Mouse (Mus musculus): ENCODE measurements around the gene Wdr43. TPM values are rescaled to one million over a fixed set of nuclear protein-coding genes. Genes with fewer than 3 reads are reported as not detected.
A peak's percentile ranks its signal among the peaks of the same experiment; 100 is the strongest.
"Not testable (repeated sequence)": the region's sequence is repeated elsewhere in the genome, so short reads cannot be mapped to it uniquely, and the experiment has no call there.

Gene Wdr43
- polyA plus RNA-seq, 1 experiment from 2014 or later = 74.4 TPM

- ATAC-seq (no peak), DNase-seq (ENCODE audit: low read depth, low spot score) (no peak)
- ChIA-PET CTCF (interaction anchor here (2.4 kb wide), 1 partner anchor 11 kb away, joined by 6 read pairs; no protein-coding TSS in a partner anchor), POLR2A (no interaction called here)
- in situ Hi-C loops (cut with MboI; ENCODE audit: low pct_unique_long_range_greater_than_20kb) = no loop called here
- no peak for TF ChIP-seq CTCF (IDR thresholded peaks at IDR 0.05)
- H3K27me3 ChIP-seq = no peaks in the 10 kb centered on the region
Observed at GRCm38 (mm10) chr17:71636786-71637185, 21.1 kb downstream of the Wdr43 start.

DNA sequence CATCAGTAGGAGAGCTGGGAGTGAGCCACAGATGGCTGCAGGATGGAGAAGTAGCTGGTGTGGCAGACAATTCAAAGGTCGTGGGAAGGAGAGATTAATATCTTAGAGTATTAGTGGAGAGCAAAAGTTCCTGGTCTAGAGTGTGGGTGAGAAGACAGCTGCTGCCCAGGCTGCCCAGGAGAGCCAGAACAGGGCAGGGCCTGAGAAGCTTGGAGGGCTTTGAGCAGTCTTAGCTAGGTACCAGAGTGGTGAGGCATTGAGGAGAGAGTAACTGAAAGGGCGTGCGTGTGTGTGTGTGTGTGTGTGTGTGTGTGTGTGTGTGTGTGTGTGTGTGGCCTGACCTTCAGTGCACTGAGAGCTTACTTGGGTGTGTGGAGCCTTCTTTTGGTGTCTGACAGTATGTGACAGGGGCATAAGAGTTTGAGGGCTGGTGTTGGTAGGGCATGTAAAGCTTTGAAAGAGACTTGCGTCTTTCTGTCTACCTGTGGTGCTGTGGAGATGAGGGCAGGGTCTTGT lies 22.1 kb downstream of the Wdr43 start:
- ChIA-PET POLR2A (no interaction called here), CTCF (interaction anchor here (0.9 to 2.4 kb wide), 3 partner anchors 10 to 20 kb away, joined by 3 to 6 read pairs (median 4); no protein-coding TSS in a partner anchor)
- H3K27me3 ChIP-seq = no peaks in the 10 kb centered on the region
- in situ Hi-C loops (cut with MboI; ENCODE audit: low pct_unique_long_range_greater_than_20kb) = no loop called here
- ATAC-seq (no peak), DNase-seq (ENCODE audit: low read depth, low spot score) (no peak)
- no peak for TF ChIP-seq CTCF (IDR thresholded peaks at IDR 0.05)

DNA sequence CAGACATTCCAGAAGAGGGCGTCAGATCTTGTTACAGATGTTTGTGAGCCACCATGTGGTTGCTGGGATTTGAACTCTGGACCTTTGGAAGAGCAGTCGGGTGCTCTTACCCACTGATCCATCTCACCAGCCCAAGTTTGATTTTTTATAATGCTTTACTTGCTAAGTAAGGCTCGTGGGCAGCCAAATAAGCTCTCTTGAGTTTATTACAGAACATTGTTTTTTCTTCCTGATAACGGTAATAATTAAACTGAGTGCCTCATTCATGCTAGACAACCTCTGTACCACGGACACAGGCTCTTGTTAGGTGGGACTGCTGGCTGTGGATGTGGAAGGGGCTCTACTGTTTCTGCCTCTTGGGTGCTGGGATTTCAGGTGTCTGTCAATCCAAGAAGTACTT lies 23.4 kb downstream of the Wdr43 start:
- ATAC-seq; in situ Hi-C loops (cut with MboI; ENCODE audit: low pct_unique_long_range_greater_than_20kb); DNase-seq (ENCODE audit: low read depth, low spot score); H3K27me3 ChIP-seq: not testable (repeated sequence)
- CTCF ChIA-PET = interaction anchor here (1.4 to 2.4 kb wide), 2 partner anchors 9 to 24 kb away, joined by 3 to 6 read pairs; no protein-coding TSS in a partner anchor
- POLR2A ChIA-PET = interaction anchor here (0.6 kb wide), 1 partner anchor 145 kb away, joined by 3 read pairs; no protein-coding TSS in a partner anchor

DNA sequence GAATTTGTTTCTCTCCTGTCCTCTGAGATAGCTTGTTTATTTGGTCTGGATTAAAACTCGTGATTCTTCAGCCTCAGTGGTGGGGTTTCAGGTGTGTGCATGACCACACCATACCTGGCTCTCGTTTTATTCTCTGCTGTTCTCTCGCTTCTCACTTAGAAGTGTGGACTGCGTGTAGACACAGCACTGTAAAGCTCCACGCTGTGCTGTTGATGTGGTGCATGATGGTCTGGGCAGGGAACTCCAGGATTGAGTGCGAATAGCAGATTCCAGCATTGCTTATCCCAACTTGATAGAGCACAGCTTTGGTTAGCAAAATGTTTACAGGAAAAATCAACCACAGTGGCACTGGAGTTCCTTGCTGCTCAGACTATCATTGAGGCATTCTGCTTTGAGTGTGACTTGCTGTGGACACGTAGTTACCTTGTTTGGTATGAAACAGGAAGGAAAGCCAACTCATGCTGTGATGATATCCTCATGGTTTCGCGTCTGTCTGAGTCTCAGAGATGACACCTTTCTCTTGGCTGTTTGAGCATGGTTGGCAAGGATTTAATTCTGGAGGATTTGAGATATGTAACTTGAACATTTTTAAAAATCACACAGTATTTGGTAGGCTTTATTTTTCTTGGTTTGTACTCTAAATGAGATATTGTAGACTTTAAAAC lies 24.9 kb downstream of the Wdr43 start:
- no peak for ATAC-seq
- no peaks in the 10 kb centered on the region for H3K27me3 ChIP-seq
- in situ Hi-C loops (cut with MboI; ENCODE audit: low pct_unique_long_range_greater_than_20kb) = no loop called here
- ChIA-PET CTCF (no interaction called here), POLR2A (no interaction called here)
- no peak for DNase-seq (ENCODE audit: low read depth, low spot score)
- no peak for TF ChIP-seq CTCF (IDR thresholded peaks at IDR 0.05)

DNA sequence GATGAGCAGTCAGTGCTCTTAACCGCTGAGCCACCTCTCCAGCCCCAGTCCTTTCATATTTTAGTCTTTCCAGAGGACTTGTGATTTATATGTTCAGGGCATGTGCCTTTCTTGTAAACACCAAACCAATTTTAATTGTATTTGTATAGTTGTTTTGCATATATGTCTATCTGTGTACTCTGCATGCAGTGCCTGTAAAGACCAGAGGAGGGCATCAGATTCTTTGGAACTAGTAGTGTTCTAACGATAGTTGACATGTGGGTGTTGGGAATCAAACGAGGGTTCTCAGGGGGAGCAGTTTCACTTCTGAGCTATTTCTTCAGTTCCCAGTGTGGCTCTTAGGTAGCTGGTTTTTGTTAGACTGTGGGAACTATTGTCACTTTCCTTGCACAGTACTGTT lies 26.5 kb downstream of the Wdr43 start:
- peak; percentile 33 for TF ChIP-seq CTCF (IDR thresholded peaks at IDR 0.05)
- ATAC-seq = no peak
- DNase-seq (ENCODE audit: low read depth, low spot score) = no peak
- no peaks in the 10 kb centered on the region for H3K27me3 ChIP-seq
- ChIA-PET POLR2A (no interaction called here), CTCF (no interaction called here)
- in situ Hi-C loops (cut with MboI; ENCODE audit: low pct_unique_long_range_greater_than_20kb) = no loop called here

DNA sequence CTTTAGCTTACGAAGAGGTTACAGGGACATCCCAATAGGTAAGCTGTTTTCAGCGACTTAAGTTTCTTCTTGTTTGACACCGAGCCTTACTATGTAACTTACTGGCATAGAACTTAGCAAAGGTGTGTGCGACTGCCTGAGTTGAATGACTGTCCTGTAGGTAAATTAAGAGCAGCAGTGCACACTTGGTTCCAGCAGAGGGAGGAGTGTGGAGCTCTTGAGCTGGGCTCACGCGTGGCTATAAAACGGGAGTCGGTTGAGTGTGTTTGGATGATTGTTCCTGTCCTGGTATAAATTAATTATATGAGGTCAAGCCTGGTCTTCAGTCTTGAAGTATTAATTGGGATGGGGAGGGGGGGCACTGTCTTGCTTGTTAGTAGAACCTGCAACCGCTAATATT lies 34.3 kb downstream of the Wdr43 start:
- CTCF ChIA-PET = no interaction called here
- in situ Hi-C loops (cut with MboI; ENCODE audit: low pct_unique_long_range_greater_than_20kb) = loop anchor here (25.0 kb wide), 1 partner anchor 587 kb away; no protein-coding TSS in a partner anchor
- no peak for TF ChIP-seq CTCF (IDR thresholded peaks at IDR 0.05)
- POLR2A ChIA-PET = no interaction called here
- no peak for DNase-seq (ENCODE audit: low read depth, low spot score)
- no peaks in the 10 kb centered on the region for H3K27me3 ChIP-seq
- ATAC-seq = no peak

- POLR2A ChIA-PET = no interaction called here
Observed at GRCm38 (mm10) chr17:71652495-71652894, 36.8 kb downstream of the Wdr43 start.

DNA sequence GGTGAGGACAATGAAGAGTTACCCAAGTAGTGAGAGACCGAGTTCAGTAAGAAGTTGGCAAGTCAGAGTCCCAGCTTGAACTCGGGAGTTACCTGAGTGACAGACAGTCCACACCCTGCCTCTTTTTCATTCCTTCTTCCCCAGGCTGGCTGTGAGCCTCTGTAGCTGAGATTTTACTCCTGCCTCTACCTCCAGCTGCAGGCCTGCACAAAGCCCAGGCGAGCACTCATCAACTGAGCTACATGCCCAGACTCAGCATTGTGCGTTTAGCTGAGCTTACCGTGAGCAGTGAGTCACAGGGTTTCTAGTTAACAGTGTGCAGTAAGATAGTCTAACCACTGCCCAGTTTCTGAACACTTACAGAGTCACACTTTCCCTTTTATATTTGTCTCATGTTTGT lies 37.2 kb downstream of the Wdr43 start:
- CTCF ChIA-PET = no interaction called here
- no peaks in the 10 kb centered on the region for H3K27me3 ChIP-seq
- TF ChIP-seq CTCF (IDR thresholded peaks at IDR 0.05) = no peak
- no peak for ATAC-seq
- POLR2A ChIA-PET = no interaction called here
- no peak for DNase-seq (ENCODE audit: low read depth, low spot score)
- in situ Hi-C loops (cut with MboI; ENCODE audit: low pct_unique_long_range_greater_than_20kb) = loop anchor here (25.0 kb wide), 1 partner anchor 584 kb away; no protein-coding TSS in a partner anchor

More at GRCm38 (mm10) chr17:71652495-71652894, 36.8 kb downstream of the Wdr43 start:
- in situ Hi-C loops (cut with MboI; ENCODE audit: low pct_unique_long_range_greater_than_20kb) = loop anchor here (25.0 kb wide), 1 partner anchor 585 kb away; no protein-coding TSS in a partner anchor
- CTCF ChIA-PET = no interaction called here
- DNase-seq (ENCODE audit: low read depth, low spot score) (no peak), ATAC-seq (no peak)
- no peak for TF ChIP-seq CTCF (IDR thresholded peaks at IDR 0.05)
- no peaks in the 10 kb centered on the region for H3K27me3 ChIP-seq

DNA sequence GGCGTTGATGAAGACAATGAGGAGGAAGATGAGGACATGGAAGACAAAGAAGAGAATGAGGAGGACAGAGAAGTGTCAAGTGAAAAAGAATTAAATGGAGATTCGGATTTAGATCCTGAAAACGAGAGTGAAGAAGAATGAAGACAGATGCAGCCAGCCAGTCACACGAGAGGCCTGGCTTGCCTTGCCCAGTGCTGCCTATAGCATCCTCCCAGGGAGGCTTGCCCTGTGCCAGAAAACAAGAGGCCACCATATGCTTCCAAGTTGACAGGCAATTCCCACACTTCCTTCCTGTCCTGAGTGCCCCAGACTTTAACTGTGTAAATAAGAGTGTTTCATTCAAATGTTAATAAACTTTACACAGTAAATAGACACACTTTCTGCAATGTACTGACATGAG lies 41.8 kb downstream of the Wdr43 start:
- no peak for ATAC-seq
- in situ Hi-C loops (cut with MboI; ENCODE audit: low pct_unique_long_range_greater_than_20kb) = loop anchor here (25.0 kb wide), 1 partner anchor 580 kb away; no protein-coding TSS in a partner anchor
- DNase-seq (ENCODE audit: low read depth, low spot score) = no peak
- ChIA-PET POLR2A (no interaction called here), CTCF (no interaction called here)
- TF ChIP-seq CTCF (IDR thresholded peaks at IDR 0.05) = no peak
- H3K27me3 ChIP-seq = no peaks in the 10 kb centered on the region

GRCm38 (mm10) chr17:71658666-71659065 lies 43.0 kb downstream of the Wdr43 start:
- ATAC-seq (no peak), DNase-seq (ENCODE audit: low read depth, low spot score) (no peak)
- in situ Hi-C loops (cut with MboI; ENCODE audit: low pct_unique_long_range_greater_than_20kb) = loop anchor here (25.0 kb wide), 1 partner anchor 579 kb away; no protein-coding TSS in a partner anchor
- no peaks in the 10 kb centered on the region for H3K27me3 ChIP-seq
- CTCF ChIA-PET = no interaction called here
- no peak for TF ChIP-seq CTCF (IDR thresholded peaks at IDR 0.05)
- POLR2A ChIA-PET = no interaction called here

DNA sequence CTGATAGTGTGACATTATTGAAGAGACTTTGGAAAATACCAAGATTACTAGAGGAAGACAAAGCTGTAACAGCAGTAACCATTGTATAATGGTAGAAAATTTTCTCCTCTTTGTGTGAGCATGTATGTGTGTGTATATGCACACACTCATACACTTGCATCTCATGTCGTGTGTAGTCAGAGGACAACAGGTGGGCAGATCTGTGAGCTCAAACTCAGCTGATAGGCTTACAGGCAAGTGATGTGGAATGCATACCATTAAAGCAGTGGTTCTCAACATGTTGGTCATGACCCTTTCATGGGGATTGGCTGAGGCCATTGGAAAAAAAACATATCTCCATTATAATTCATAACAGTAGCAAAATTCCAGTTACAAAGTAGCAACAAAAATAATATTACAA lies 44.7 kb downstream of the Wdr43 start:
- ChIA-PET POLR2A (no interaction called here), CTCF (interaction anchor here (0.8 kb wide), 1 partner anchor 831 kb away, joined by 3 read pairs; no protein-coding TSS in a partner anchor)
- TF ChIP-seq CTCF (IDR thresholded peaks at IDR 0.05) = no peak
- H3K27me3 ChIP-seq = no peaks in the 10 kb centered on the region
- in situ Hi-C loops (cut with MboI; ENCODE audit: low pct_unique_long_range_greater_than_20kb) = loop anchor here (5.0 to 25.0 kb wide), 3 partner anchors 212 to 1124 kb away; no protein-coding TSS in a partner anchor
- ATAC-seq = no peak
- DNase-seq (ENCODE audit: low read depth, low spot score) = no peak

Measured in Patski (cell line).